Mouse (Mus musculus): Measurements from ENCODE around the gene Fstl3. TPM values are rescaled to one million over a fixed set of nuclear protein-coding genes. Genes with fewer than 3 reads are reported as not detected.
A peak's percentile ranks its signal among the peaks of the same experiment; 100 is the strongest.

Gene Fstl3
- 0.55 and 1.0 TPM in 2 replicates for polyA plus RNA-seq (2016; fragmentation: Nextera tagmentation; extraction: Ambion mirVana)

DNA sequence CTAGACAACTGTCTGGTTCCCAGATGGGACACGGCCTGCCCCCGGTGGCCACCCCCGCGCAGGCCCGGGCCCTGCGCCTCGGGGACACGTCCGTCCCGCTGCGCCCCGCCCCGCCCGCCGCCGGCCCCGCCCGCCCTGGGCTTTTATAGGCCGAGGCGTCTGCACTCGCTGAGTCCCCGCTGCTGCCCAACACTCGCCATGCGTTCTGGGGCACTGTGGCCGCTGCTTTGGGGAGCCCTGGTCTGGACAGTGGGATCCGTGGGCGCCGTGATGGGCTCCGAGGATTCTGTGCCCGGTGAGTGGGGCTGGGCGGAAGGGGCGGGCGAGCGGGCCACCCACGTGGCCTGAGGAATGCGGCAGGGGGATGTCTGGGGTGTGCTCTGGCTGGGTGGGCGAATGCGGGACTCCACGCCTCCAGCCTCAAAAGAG, at the start of gene Fstl3:
TSS of gene Fstl3 (plus strand) at position 170 of the 429 bp plus-strand sequence.
- H3K4me3 ChIP-seq (replicated peaks), result peak within 1 kb of the TSS; percentile 24
- H3K36me3 ChIP-seq (replicated peaks), result no peaks in the 10 kb centered on the region
- no peaks in the 10 kb centered on the region for H3K9me3 ChIP-seq
- H3K27me3 ChIP-seq, result peaks cover 63% of the 10 kb centered on the region
- 2% methylated on average over 39 of the region's 39 CpGs for WGBS
- no peak within 1 kb of the TSS for H3K27ac ChIP-seq
- peak within 1 kb of the TSS; percentile 13; the same call in 1 of the 2 replicates for H3K9ac ChIP-seq
- peak within 1 kb of the TSS; percentile 43 for H3K4me2 ChIP-seq
- peaks cover 29% of the 10 kb centered on the region for H3K4me1 ChIP-seq
- no peak for ATAC-seq (ENCODE audit: low FRiP score)

GRCm38 (mm10) chr10:79728323-79729249, 48.5 kb upstream of the Fstl3 start:
- peaks cover 6% of the 10 kb centered on the region; the same call in 1 of the 2 replicates for H3K36me3 ChIP-seq (replicated peaks)
- 78% methylated on average over 28 of the region's 28 CpGs for WGBS
- no peaks in the 10 kb centered on the region for H3K4me1 ChIP-seq
- no peak for ATAC-seq (ENCODE audit: low FRiP score)
- H3K27ac ChIP-seq, result no peak overlapping the region
- H3K9ac ChIP-seq, result no peak overlapping the region
- no peak overlapping the region for H3K4me3 ChIP-seq (replicated peaks)
- H3K9me3 ChIP-seq, result 0 out of 2 replicates have a peak, but pooled peaks cover 4% of the 10 kb centered on the region
- no peak overlapping the region for H3K4me2 ChIP-seq
- H3K27me3 ChIP-seq, result no peaks in the 10 kb centered on the region

DNA sequence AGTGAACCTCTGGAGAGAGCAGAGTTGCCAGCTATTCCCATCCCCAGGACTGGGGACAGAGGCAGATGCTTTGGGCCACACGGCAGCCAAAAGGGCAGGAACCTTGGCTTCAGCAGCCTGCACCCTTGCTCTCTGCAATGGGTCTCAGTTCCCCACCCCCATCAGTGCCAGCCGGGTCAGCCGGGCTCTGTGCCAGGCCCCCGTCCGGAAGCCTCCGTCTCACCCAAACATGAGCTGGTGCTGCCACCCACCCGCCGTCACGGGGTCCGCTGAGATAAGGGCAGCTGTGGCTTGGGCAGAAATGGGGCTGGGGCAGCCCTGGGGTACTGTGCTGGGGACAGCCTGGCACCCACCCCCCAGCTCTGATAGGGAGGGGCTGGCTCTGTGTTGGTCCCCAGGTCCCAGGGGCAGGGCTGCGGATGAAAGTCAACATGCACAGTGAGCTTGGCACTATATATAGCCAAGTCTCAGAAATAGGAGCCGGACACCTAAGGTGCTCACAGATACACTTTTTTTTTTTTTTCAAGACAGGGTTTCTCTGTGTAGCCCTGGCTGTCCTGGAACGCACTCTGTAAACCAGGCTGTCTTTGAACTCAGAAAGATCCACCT, 47.6 kb upstream of the Fstl3 start:
- ATAC-seq (ENCODE audit: low FRiP score), result no peak
- 87% methylated on average over 13 of the region's 13 CpGs for WGBS
- peaks cover 13% of the 10 kb centered on the region for H3K36me3 ChIP-seq (replicated peaks)

GRCm38 (mm10) chr10:79732500-79732899, 44.6 kb upstream of the Fstl3 start:
- ATAC-seq (ENCODE audit: low FRiP score), result no peak
- Histone ChIP-seq H3K27ac (no peak overlapping the region), H3K9ac (no peak overlapping the region), H3K36me3 (replicated peaks) (peaks cover 42% of the 10 kb centered on the region), H3K4me2 (no peak overlapping the region), H3K4me3 (replicated peaks) (no peak overlapping the region), H3K27me3 (peaks cover 19% of the 10 kb centered on the region), H3K4me1 (peaks cover 7% of the 10 kb centered on the region; the same call in 1 of the 2 replicates), H3K9me3 (0 out of 2 replicates have a peak, but pooled peaks cover 7% of the 10 kb centered on the region)
- 100% methylated on average over 1 of the region's 1 CpGs for WGBS

More for the DNA sequence above, 47.6 kb upstream of the Fstl3 start:
- Histone ChIP-seq H3K27ac (no peak overlapping the region), H3K4me3 (replicated peaks) (no peak overlapping the region), H3K4me1 (no peaks in the 10 kb centered on the region), H3K9ac (no peak overlapping the region), H3K4me2 (no peak overlapping the region), H3K27me3 (no peaks in the 10 kb centered on the region), H3K9me3 (0 out of 2 replicates have a peak, but pooled peaks cover 4% of the 10 kb centered on the region)

GRCm38 (mm10) chr10:79733847-79734246, 43.2 kb upstream of the Fstl3 start:
- Histone ChIP-seq H3K27ac (no peak overlapping the region), H3K4me1 (peaks cover 7% of the 10 kb centered on the region; the same call in 1 of the 2 replicates), H3K4me2 (no peak overlapping the region), H3K27me3 (peaks cover 19% of the 10 kb centered on the region), H3K9me3 (peaks cover 12% of the 10 kb centered on the region; the same call in 1 of the 2 replicates), H3K4me3 (replicated peaks) (no peak overlapping the region), H3K9ac (no peak overlapping the region), H3K36me3 (replicated peaks) (peaks cover 55% of the 10 kb centered on the region)
- WGBS, result 97% methylated on average over 15 of the region's 15 CpGs
- ATAC-seq (ENCODE audit: low FRiP score), result no peak

DNA sequence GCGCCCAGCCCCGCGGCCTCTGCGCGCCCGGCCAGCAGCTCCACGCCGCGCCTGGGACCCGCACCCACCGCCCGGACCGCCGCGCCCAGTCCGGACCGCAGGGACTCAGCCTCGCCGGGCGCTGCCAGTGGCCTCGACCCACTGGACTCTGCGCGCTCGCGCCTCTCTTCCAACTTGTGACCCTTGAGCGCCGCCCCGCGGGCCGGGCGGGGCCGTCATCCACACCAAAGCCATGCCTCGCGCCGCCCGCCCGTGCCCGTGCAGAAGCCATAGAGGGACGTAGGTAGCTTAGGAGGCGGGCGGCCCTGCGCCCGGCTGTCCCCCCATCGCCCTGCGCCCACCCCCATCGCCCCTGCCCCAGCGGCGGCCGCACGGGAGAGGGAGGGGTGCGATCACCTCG, 41.7 kb upstream of the Fstl3 start:
- H3K9me3 ChIP-seq, result peaks cover 28% of the 10 kb centered on the region
- no peak overlapping the region for H3K4me3 ChIP-seq (replicated peaks)
- H3K27me3 ChIP-seq, result peaks cover 19% of the 10 kb centered on the region
- peaks cover 7% of the 10 kb centered on the region; the same call in 1 of the 2 replicates for H3K4me1 ChIP-seq
- 0 out of 2 replicates have a peak overlapping the region, but pooled peaks have one; percentile 6 for H3K4me2 ChIP-seq
- no peak; the same call in 1 of the 2 replicates for ATAC-seq (ENCODE audit: low FRiP score)
- H3K27ac ChIP-seq, result no peak overlapping the region
- H3K36me3 ChIP-seq (replicated peaks), result peaks cover 70% of the 10 kb centered on the region
- H3K9ac ChIP-seq, result no peak overlapping the region
- 29% methylated on average over 48 of the region's 52 CpGs for WGBS

GRCm38 (mm10) chr10:79736706-79737105, 40.4 kb upstream of the Fstl3 start:
- Histone ChIP-seq H3K4me3 (replicated peaks) (no peak overlapping the region), H3K36me3 (replicated peaks) (peaks cover 81% of the 10 kb centered on the region), H3K27ac (no peak overlapping the region), H3K27me3 (peaks cover 19% of the 10 kb centered on the region), H3K4me1 (peaks cover 7% of the 10 kb centered on the region; the same call in 1 of the 2 replicates), H3K9me3 (peaks cover 25% of the 10 kb centered on the region), H3K4me2 (no peak overlapping the region), H3K9ac (no peak overlapping the region)
- 94% methylated on average over 14 of the region's 14 CpGs for WGBS
- ATAC-seq (ENCODE audit: low FRiP score), result no peak

DNA sequence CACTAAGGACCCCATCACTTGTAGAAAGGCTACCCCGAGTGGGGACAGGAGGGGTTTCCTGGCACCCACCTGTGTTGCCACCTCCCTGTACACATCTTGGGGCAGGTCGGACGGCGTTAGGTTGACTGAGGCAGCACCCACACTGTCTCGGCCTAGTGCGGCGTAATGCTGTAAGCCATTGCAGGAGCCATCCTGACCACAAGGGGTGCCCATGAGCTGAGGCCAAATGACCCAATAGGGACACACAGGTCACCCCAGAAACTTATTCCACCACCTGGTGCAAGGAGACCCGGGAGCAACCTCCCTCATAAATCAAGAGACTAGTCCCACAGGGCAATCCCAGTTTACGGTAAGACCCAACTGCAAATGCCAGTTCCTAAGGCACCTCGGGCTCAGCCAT, 38.8 kb upstream of the Fstl3 start:
- H3K36me3 ChIP-seq (replicated peaks), result peaks cover 94% of the 10 kb centered on the region
- 89% methylated on average over 10 of the region's 10 CpGs for WGBS

DNA sequence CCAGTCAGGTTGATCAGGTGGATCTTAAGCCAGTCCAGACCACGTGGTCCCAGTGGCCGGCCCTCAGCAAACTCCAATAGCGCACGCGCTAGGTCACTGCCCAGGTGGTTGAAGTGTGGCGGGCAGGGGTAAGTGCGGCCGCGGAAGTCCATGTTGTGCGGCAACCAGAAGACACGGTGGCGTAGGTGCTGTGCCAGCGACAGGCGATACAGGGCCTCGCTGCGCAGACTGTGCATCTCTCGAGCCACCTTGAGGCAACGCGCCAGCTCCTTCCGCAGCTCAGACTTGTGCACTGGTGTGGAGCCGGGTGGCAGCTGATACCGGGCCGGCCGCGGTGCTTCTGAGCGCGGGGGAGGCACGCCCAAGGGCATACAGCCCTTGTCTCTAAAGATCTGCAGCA, 37.8 kb upstream of the Fstl3 start:
- H3K9me3 ChIP-seq, result peaks cover 25% of the 10 kb centered on the region
- 98% methylated on average over 28 of the region's 28 CpGs for whole genome bisulfite sequencing
- H3K4me2 ChIP-seq, result no peak overlapping the region
- H3K36me3 ChIP-seq (replicated peaks), result peaks cover 94% of the 10 kb centered on the region
- no peak overlapping the region for H3K4me3 ChIP-seq (replicated peaks)
- ATAC-seq (ENCODE audit: low FRiP score), result no peak
- H3K4me1 ChIP-seq, result peaks cover 7% of the 10 kb centered on the region; the same call in 1 of the 2 replicates
- H3K9ac ChIP-seq, result no peak overlapping the region
- peaks cover 19% of the 10 kb centered on the region for H3K27me3 ChIP-seq
- H3K27ac ChIP-seq, result no peak overlapping the region

More for the DNA sequence above, 38.8 kb upstream of the Fstl3 start:
- Histone ChIP-seq H3K4me1 (peaks cover 7% of the 10 kb centered on the region; the same call in 1 of the 2 replicates), H3K9me3 (peaks cover 25% of the 10 kb centered on the region), H3K9ac (no peak overlapping the region), H3K27ac (no peak overlapping the region), H3K4me3 (replicated peaks) (no peak overlapping the region), H3K4me2 (no peak overlapping the region), H3K27me3 (peaks cover 19% of the 10 kb centered on the region)
- ATAC-seq (ENCODE audit: low FRiP score), result no peak

GRCm38 (mm10) chr10:79740863-79741262, 36.2 kb upstream of the Fstl3 start:
- peaks cover 7% of the 10 kb centered on the region for H3K27me3 ChIP-seq
- H3K4me2 ChIP-seq, result no peak overlapping the region
- WGBS, result 52% methylated on average over 11 of the region's 11 CpGs
- peaks cover 80% of the 10 kb centered on the region for H3K36me3 ChIP-seq (replicated peaks)
- ATAC-seq (ENCODE audit: low FRiP score), result no peak
- H3K9ac ChIP-seq, result no peak overlapping the region
- H3K27ac ChIP-seq, result 0 out of 2 replicates have a peak overlapping the region, but pooled peaks have one; percentile 8
- H3K4me1 ChIP-seq, result peaks cover 5% of the 10 kb centered on the region
- no peak overlapping the region for H3K4me3 ChIP-seq (replicated peaks)
- H3K9me3 ChIP-seq, result peaks cover 21% of the 10 kb centered on the region

DNA sequence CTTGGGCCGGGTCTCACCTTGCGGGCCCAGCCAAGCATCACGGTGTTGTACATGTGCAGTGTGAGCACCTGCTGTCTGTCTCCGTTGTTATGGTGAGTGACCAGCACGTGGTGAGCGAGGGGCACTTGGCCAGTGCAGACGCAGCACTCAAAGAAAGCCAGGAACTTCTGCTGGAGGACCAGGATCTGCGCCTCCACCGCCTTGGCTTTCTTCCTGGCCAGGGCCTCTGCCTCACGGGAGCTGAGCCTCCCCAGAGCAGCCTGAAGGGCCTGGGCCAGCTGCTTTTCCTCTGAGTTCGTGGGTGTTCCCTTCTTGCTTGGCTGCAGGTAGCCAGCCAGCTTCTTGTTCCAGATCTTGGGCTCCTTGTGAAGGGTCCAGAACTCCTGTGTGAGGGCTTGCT, 33.9 kb upstream of the Fstl3 start:
- Histone ChIP-seq H3K4me1 (peaks cover 10% of the 10 kb centered on the region), H3K27ac (no peak overlapping the region), H3K4me3 (replicated peaks) (no peak overlapping the region), H3K27me3 (no peaks in the 10 kb centered on the region), H3K36me3 (replicated peaks) (peaks cover 57% of the 10 kb centered on the region), H3K9me3 (peaks cover 21% of the 10 kb centered on the region), H3K4me2 (no peak overlapping the region), H3K9ac (no peak overlapping the region)
- ATAC-seq (ENCODE audit: low FRiP score), result no peak
- WGBS, result 90% methylated on average over 11 of the region's 11 CpGs

Data from forebrain, embryonic 12.5 days (tissue).